Mouse (Mus musculus) adrenal gland, postnatal 10 days (tissue): Measurements from ENCODE around the gene Plekho2. TPM values are rescaled to one million over a fixed set of nuclear protein-coding genes. Genes with fewer than 3 reads are reported as not detected.

Source experiments
- DNase-seq: peaks from one replicate; pipeline ENCODE4 v3.0.0; 2021; ENCODE audit warnings: mixed read lengths
- total RNA-seq, 2 experiments: library from RNA; stranded (reverse); gene quantifications; 2 replicates each; pipeline ENCODE4 v1.2.3; 2021

Gene Plekho2
- total RNA-seq, 2 experiments from 2014 or later: 32.5 to 37.8 TPM

DNA sequence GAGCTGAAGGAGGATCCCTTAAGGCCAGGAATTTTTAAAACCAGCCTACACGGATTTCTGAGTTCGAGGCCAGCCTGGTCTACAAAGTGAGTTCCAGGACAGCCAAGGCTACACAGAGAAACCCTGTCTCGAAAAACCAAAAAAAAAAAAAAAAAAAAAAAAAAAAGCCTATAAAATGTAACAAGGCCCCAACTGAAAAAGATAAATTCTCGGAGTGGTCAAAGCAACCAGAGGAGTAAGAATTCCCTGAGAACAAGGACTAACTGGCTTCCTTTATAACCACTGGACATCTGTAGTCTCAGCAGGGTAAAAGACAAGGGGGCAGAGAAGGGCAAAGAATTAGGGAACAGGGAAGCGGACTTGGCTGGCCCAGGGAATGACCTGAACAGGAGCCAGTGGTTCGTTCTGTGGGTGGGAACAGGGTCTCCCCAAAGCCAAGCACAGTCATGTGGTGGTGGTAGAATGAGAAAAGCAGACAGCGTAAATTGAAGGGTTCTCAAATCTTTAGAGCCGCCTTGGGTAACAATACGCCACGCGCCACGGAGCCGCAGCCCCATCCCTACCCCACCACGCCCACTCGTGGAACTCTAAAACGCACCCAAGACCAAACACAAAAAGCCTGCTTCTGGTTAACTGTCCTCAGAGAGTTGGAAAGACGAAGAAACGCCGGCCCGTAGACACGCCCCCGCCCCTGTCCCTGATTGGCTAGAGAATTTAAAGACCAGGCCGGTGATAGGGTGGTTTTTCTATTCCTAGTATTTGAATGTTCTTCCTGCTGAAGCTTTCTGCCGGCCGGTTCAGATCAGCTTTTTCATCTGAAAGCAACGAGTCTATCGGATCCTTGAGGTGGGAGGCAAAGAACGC lies 6.8 kb upstream of the Plekho2 start, which contains the start of gene Pif1:
TSS of gene Pif1 (plus strand) at position 755 of the 864 bp plus-strand sequence.
- peak; percentile 91 for DNase-seq

DNA sequence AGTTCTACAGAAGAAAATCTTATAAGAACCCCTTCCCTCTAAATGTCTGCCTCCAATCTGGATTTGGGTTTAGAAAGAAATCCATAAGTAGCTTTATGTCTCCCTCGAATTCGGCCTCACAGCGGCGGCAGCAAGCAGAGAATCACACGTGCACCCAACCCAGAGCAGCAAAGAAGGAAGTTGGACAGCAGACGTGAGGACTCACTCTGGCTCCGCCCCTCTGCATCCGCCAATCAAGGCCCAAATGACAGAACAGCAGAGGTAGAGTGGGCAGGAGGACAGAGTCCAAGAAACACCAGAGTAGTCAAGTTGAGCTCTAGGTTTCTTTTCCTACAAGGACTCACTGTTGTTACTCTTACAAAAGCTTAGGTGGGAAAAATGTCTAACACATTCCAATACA lies 3.2 kb upstream of the Plekho2 start:
- no peak for DNase-seq

DNA sequence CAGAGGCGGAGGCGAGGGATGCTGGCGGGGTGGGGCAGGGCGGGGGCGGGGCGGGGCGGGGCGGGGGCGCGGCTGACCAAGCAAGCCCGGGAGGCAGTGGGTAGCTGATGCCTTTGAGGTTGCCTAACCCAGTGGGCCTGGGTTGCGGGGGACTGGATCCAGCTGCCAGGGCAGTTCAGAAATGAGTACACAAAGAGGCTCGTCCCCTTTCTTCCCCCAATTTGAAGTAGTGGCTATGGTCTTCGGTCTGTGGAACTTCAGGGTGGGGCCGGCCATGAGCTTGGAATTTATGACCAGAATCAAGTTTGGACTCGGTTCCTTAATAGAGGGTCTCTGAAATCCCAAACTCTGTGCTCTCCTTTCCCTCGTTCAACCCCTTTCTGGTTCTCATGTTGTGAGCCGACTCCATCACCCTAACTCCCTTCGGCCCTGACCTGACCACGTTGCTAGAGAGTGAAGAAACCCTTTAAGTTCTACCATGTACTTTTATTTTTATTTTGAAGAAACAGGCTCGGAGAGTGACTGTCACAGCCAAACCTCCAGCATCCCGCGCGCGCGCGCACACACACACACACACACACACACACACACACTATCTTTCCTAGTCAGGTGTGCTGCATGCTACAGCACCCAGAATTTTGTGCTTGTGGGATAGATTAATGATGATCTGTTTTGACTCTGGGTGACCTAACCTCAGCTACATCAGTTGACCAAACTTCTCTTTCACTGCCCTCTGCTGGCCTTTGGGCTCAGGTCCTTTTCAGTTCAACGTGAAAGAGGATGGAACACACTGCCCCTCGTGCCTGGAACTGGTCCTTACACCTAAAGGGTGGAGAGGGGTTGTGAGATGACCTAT lies 789 bp upstream of the Plekho2 start:
- peak; percentile 90 for DNase-seq

DNA sequence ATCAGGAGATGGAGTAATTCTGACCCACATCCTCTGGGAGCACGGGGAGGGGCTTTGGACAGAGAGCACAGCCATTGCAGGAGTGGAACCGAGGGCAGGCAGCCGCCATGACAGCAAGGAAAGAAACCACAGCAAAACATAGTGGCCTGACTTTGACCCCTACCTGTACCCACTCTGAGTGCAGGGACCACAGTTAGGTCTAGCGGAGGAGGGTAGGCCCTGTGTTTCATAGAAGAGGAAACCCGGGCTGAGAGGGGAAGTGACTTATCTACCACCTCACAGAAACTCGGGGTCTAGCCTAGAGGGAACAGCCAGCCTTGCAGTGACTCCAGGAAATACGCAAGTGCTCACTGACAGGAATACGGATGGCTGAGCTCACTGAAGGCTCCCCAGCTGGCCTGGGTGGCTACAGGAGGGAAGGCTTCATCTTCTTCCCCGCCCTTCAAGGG lies 1.0 kb downstream of the Plekho2 start:
- DNase-seq: peak; percentile 54

DNA sequence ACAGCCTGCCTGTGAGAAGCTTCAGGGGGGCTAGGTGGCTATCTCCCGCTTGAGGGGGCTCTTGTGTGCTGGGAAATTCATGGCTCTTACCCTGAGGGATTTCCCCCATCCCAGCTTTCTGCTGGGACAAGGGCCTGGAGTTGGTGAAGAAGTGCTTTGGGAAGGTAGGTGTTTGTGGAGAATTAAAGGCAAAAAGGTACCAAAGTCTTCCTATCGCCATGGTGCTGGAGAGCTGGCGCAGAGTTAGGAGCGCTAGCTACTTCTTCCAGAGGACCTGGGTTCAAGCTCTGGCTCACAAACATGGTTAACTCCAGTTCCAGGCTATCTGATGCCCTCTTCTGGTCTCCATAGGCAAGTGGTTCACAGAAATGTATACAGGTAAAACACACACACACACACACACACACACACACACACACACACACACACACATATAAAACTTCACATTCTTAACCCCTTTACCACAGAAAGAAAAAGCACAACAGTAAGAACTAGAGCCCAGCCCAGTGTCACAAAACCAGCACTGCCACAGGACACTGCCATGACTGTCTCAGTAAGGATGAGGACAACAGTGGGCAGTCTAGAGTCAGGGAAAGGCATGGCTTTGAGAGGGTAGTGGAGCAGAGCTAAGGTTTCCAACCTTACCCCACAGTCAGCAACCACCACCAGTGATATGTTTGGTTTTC lies 2.2 kb downstream of the Plekho2 start:
- DNase-seq: no peak

DNA sequence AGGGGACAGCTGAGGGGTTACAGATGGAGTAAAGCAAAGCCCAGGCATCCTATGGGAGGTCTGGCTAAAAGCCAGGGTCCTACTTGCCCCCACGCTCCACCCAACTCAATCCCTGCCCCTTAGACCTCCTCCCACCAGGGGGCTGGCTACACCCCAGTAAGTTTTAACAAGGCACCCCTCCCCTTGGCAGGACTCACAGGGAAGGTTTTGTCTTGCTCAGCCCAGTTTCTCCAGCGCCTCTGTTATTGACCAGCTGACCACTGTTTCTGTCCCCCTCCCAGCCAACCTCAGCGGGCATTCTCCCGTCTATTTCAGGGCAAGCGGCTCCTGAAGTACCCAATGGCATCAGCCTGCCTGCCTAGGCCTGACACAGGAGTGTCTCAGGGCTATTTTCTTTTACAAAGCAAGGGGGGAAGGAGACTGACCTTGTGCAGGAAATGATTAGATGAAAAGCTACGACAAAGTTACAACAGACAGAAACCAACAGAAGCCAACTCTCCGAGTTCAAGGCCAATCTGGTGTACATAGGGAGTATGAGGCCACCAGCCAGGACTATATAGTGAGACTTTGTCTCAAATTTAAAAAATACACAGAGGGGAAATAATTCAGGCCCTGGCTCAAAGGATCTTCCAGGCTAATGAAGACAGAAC lies 2.9 kb downstream of the Plekho2 start:
- DNase-seq: peak; percentile 44

DNA sequence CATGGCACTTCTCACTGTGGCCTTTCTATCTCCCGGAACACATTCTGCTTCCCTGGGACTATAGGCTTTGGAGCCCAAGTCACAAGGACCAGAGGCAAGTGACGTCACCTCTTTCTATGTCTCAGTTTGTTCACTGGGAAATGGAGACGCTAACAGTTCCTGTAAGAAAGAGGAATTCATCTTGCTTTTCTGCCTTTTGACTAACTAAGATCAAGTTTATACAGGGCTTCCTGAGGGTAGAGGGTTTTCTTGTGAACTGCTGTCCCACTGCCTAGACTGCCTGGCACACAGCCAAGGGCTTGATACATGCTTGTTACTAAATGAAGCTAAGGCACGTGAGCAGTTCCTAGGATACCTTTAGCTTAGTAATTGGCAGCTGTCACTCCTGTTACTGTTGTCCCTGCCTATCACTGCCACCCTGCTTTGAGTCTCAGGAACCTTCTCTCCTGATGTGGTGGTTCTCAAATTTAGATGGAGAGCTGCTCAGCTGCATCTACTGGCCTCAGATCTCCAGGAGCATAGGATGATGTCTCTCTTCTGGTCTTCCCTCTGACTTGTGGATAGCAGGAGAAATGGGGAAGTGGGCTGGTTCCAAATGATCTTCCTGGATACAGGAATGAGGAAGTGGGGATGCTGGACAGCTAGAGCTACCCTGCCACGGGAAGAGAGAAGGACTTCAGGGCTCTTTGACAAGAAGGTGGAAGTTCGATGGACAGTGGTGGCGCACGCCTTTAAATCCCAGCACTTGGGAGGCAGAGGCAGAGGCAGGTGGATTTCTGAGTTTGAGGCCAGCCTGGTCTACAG lies 4.2 kb downstream of the Plekho2 start:
- peak; percentile 59 for DNase-seq

DNA sequence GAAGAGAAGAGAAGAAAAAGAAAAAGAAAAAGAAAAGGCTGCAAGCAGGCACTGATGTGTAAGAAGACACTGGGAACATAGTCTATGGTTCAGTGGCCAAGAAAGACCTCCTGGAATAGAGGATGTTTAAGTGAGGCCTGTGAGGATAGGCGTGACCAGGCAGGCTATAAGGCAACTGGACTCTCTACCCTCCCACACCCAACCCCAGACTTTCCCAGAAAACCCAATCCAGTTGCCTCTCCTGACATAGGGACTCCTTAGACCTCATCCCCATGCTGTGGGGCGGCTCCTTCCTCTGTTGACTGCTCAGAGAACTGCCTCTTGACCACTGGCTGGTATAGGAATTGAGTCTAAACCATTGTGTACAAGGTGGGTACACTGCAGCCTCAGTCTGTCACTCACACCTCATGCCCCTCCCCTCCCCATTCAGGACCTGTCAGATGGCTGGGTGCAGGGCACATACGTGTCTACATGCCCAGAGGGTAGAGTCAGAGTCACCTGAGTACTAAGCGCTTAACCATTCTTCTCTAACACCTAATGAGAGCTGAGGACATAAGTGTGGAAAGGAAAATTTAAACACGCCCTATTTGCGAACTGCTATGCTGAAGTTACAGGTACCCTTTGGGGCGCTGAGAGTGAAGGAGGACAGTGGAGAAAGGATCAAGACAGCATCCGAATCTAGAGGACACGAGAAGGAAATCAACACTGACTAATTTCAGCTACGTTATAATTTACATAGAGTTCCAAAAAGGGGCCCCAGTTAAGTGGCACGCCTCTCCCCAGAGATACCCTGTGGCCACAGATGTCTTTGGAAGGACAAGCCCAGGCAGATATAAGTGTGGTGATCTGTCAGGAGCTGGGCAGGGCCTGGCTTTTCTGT lies 5.1 kb downstream of the Plekho2 start:
- no peak for DNase-seq

DNA sequence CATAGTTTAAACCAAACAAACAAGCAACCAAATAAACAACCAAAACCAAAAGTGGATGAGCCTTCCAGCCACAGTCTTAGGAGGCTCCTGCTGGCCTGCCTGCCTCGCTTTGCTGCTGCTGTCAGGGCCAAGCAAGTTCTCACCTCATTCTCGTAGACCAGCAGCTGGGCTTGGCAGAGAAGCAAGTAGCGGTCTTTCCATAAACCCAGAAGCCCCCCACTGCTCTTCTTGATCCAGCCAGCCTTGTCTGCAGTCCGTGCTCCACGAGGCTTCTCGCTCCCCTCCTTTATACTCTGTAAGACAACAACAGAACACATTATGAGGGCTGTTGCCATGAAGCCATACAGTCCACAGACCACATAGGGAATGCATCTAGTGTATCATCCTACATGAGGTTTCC lies 7.0 kb downstream of the Plekho2 start:
- DNase-seq: no peak

DNA sequence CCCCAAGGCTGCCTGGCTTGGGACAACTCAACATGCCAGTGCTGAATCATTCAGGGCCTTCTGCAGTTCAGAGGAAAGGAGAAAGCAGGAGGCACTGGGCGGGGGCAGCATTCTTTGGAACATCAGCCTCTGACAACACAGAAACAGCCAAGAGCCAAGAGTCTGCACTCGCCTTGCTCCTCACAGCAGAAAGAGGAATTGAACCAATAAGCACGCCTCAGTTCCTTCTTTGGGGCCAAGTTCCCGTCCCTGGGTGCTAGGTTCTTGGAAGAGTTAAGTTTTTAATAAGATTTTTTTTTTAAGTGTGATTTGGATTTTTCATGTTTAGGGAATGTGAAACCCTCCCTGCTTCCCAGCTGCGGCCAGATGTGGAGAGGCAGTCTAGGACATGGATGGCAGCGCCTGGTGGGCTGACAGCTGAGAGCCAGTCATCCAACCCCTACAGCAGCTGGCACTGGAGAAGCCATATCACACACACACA lies 10.3 kb downstream of the Plekho2 start:
- peak; percentile 60 for DNase-seq

DNA sequence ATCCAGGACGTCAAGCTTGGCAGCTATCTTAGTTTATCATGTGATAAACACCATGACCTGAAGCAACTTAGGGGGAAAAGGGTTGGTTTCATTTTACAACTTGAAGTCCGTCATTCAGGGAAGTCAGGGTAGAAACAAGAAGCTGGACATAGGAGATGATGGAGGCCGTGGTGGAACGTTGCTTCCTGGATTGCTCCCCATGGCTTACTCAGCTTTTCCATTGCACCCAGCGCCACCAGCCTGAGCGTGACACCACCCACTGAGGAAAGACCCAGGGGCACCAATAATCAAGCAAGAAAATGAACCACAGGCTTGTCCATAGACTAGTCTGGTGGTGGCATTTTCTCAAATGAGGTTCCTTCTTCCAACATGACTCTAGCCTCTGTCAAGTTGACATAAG lies 11.1 kb downstream of the Plekho2 start:
- no peak for DNase-seq

DNA sequence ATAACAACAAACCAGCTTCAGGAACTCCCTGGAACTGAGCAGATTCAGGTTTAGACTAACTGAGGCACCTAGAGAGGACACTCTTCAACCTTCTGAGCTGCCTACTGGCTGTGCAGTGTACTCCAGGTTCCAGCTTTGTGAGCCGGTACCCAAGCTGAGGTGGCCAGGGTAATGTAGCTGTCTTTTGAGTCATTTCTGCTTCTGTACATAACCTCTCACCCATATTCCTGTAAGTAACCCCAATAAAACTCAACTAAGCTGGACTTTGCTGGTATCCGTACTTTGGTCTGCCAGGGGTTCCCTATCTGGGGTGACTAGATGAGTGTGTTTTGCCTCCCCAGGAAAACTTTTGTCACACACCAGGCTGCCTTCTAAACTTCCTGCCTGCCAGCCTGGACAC lies 15.1 kb downstream of the Plekho2 start:
- no peak for DNase-seq

DNA sequence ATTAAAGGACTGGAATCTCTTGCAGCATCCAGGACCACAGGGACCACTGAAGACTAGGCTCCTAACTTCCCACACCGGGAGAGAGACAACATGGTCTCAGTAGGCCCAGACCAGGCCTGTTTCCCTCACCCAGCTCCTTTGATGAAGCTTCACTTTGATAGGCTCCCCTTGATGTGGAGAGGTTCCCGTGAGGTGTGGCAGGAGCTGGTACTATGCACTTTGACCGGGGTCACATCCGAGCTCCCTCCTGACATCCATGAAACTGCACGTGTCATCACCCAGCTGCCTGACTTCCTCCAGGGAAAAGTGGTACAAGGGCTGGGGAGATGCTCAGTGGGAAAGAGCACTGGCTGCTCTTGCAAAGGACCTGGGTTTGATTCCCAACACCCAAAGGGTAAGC lies 16.8 kb downstream of the Plekho2 start:
- DNase-seq: no peak

DNA sequence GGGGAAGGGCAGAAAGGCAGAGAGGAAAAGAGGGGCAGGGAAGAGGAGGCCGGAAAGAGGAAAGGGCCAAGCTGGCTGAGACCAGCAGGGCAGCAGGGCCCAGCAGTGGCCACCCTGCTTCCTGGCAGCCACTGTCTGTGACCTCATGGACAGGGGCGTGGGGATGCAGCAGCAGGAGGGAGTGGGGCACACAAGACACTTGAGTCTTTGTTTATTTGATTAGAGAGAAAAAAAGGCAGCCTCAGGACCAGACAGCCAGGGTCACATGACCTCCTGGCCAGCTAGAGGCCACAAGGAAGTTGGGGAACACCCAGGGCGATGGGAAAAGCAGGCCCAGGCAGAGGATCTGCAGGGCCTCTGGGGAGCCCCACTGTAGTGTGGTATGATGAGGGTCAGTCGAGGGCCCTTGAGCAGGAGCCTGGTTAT lies 17.7 kb downstream of the Plekho2 start:
- DNase-seq: peak; percentile 54

DNA sequence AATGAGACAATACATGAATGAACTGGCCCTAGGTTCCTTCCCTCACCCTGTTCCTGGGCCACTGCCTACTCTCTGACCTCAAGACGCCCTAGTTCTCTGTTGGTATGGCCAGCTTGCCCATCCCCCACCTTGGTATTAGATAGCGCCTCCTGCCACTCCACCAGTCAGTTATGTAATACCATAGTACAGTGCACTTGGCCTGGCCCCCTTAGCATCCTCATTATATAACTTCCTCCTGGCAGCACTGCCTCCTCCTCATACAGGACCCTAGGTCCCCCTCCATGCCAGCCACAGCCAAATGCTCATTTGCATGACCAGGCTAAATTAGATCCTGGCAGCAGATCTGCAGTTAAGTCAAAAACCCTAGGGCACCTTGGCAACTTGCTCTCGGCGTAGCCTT lies 18.8 kb downstream of the Plekho2 start:
- DNase-seq: peak; percentile 54

DNA sequence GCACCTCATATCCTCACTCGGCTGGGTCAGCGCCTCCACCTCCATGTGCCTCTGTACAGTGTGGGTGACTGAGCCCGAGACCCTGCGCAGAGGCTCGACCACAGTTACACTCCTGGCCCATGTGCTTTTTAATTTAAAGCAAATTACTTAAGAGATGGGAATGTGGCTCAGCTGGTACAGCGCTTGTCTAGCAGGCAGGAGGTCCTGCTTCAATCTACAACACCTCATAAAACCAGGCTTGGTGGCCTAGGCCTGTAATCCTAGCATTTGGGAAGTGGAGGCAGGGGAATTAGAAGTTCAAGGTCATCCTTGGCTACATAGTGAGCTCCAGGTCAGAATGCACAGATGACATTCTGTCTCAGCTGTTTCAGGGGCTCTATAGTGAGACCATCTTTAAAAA lies 21.0 kb downstream of the Plekho2 start:
- peak; percentile 1 for DNase-seq

DNA sequence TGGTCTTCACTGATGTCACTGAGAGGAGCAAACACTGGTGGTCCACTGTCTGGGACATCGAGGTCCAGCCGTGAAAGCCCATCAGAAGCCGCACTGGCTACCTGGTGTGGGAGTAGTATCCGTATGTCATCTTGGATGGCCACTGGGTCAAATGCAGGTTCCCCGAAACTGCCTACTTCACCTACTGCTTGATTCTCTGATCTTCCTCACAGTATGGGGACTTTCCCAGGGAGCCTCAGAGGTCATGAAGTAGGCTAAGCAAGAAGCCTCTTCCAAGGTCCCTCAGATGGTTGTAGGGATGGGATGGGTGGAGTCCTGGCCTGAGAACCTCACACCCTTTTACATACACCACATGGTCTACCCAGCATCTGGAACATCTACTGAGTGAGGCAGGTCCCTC lies 22.9 kb downstream of the Plekho2 start:
- no peak for DNase-seq

DNA sequence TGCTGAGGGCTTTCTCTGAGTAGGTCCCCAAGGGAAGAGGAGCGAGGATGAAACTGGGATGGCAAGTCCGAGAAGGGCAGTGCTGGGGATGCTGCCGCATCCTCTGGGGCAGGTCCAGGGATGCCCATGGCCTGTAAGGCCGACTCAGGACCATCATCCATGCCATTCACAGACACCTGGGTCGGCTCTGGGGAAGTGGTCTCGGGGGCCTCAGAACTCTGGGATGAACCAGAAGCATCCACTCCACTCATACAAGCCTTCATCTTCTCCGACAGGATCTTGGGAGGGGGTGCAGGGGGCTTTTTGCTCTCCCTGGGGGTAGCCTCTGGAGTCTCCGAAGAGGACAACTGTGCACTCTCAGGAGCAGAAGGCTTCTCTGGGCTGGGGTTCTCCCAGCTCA lies 23.5 kb downstream of the Plekho2 start:
- DNase-seq: no peak

DNA sequence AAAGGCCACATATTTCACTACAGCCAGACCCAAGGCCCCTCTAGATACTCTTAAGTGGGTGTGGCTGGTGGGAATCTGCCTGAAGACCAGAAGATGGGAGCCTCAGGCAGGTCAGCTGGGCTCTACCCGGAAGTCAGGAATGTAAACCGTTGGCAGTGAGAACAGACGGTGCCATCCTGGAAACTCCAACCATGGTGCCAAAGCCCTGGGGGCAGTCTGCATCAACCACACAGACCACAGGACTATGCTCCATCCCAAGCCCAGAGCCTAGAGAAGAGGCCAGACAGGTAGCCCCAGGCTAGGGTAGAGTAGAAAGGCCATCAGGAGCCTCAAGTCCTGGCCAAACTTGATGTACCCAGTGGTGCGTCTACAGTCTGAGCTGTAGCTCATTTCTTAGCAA lies 24.2 kb downstream of the Plekho2 start:
- DNase-seq: no peak

DNA sequence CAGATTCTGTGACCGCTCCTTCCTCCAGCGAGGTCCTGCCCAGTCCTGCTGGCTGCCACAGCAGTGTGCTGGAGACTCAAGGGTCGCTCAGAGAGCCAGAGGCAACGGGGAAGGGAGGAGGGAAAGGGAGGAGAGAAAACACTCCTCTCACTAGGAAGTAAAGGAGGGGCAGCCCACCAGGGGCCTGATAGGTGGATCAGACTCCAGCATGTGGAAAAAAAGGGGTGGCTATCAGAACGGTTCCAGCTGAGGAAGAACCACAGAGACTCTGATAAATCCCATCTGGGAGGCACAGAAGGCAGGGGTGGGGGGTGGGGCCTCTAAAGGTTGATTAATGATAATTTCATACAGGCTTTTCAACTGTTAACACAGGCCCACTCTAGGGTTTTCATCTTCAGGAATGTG lies 24.8 kb downstream of the Plekho2 start:
- no peak for DNase-seq
